In genomic region chr9:64587991-64588390, GRCm38 (mm10) we compare ENCODE assay signal across 26 mouse cellular contexts.
DNase-seq lines count a peak whose midpoint lies in the region; ATAC-seq and TF ChIP-seq lines count a peak whose summit lies in the region.
"Had no signal": no experiment of that assay in that cellular context is flagged by ENCODE, and none has a peak within 500 bp of the region (broad histone marks: within the 10 kb centered on the region; RNA-seq: fewer than 3 reads in every experiment).

No protein-coding gene starts in this region.

- no peak for ATAC-seq in liver, embryonic 14.5 days (ENCODE audit: insufficient read depth)
- ATAC-seq in inflammation-experienced regulatory T-cells, adult 6 months: no peak
- ATAC-seq: CD4-positive, CD25-positive, alpha-beta regulatory T cell, adult 4 months; forebrain, embryonic 16.5 days; intestine, embryonic 15.5 days had no signal

- TF ChIP-seq EP300 in liver, embryonic 14.5 days (IDR thresholded peaks at IDR 0.05; ENCODE audit: low read depth): no peak

- no peak overlapping the region for H3K4me3 ChIP-seq in liver, embryonic 14.5 days (ENCODE audit: insufficient read depth in 1 of 2, low read depth in 2 of 2, low read length in 2 of 2)
- H3K4me3 ChIP-seq: embryonic facial prominence, embryonic 13.5 days; erythroblast, embryonic 14.5 days; hindbrain, embryonic 10.5 days; hindbrain, embryonic 15.5 days; intestine, embryonic 15.5 days; layer of hippocampus, adult 2 months; limb, embryonic 13.5 days had no signal

- no peak overlapping the region for H3K9ac ChIP-seq in liver, embryonic 14.5 days (replicated peaks)
- H3K9ac ChIP-seq: embryonic facial prominence, embryonic 13.5 days; hindbrain, embryonic 15.5 days; intestine, embryonic 15.5 days; limb, embryonic 13.5 days had no signal

- H3K4me1 ChIP-seq in liver, embryonic 14.5 days (replicated peaks; ENCODE audit: control insufficient read depth in 2 of 2, insufficient read depth in 2 of 2, low read length in 1 of 2): peaks cover 38 to 49% of the 10 kb centered on the region in 2 experiments
- H3K4me1 ChIP-seq: embryonic facial prominence, embryonic 13.5 days; limb, embryonic 13.5 days had no signal

- 88% methylated on average over 7 of the region's 7 CpGs for WGBS in liver, embryonic 14.5 days (ENCODE audit: insufficient replicate concordance)

- DNase-seq in liver, embryonic 14.5 days (ENCODE audit: low read depth in 3 of 3, low spot score in 3 of 3): no peak
- no peak for DNase-seq in liver
- DNase-seq in cerebellum, adult 8-10 months: peak; percentile 57
- peak; percentile 66 to 70 for DNase-seq in cerebellum, postnatal 25 days
- no peak for DNase-seq in frontal cortex, postnatal 10 days (ENCODE audit: low spot score in 2 of 2)
- no peak for DNase-seq in embryo, embryonic 11 days
- DNase-seq: adrenal gland, postnatal 25 days; heart, postnatal 14 days; kidney, adult 2 months; kidney, postnatal 36 days; lung, adult 2 months; lung, postnatal 10 days; midbrain, embryonic 14.5 days; spleen, adult 18-20 months; thymus, postnatal 14 days had no signal

- TF ChIP-seq CTCF in liver, embryonic 14.5 days (IDR thresholded peaks at IDR 0.05; ENCODE audit: low read depth): no peak

- H3K27ac ChIP-seq in liver, embryonic 14.5 days: peak overlapping the region; percentile 50
- H3K27ac ChIP-seq: embryonic facial prominence, embryonic 13.5 days; hindbrain, embryonic 10.5 days; hindbrain, embryonic 15.5 days; intestine, embryonic 15.5 days; layer of hippocampus, adult 2 months; limb, embryonic 13.5 days; macrophage had no signal

- H3K27me3 ChIP-seq in liver, embryonic 14.5 days (ENCODE audit: control insufficient read depth, insufficient read depth, low read length): no peaks in the 10 kb centered on the region
- H3K27me3 ChIP-seq: embryonic facial prominence, embryonic 13.5 days; hindbrain, embryonic 15.5 days; intestine, embryonic 15.5 days; limb, embryonic 13.5 days had no signal

- no peaks in the 10 kb centered on the region for H3K9me3 ChIP-seq in liver, embryonic 14.5 days (ENCODE audit: control insufficient read depth, low read length)
- H3K9me3 ChIP-seq: embryonic facial prominence, embryonic 13.5 days; hindbrain, embryonic 10.5 days; hindbrain, embryonic 15.5 days; intestine, embryonic 15.5 days; limb, embryonic 13.5 days had no signal

- H3K36me3 ChIP-seq in liver, embryonic 14.5 days (replicated peaks; ENCODE audit: control insufficient read depth, insufficient read depth, low read depth): no peaks in the 10 kb centered on the region
- H3K36me3 ChIP-seq: embryonic facial prominence, embryonic 13.5 days; hindbrain, embryonic 10.5 days; hindbrain, embryonic 15.5 days; intestine, embryonic 15.5 days; limb, embryonic 13.5 days had no signal

- no peak overlapping the region for H3K4me2 ChIP-seq in liver, embryonic 14.5 days (ENCODE audit: low read depth)
- H3K4me2 ChIP-seq: embryonic facial prominence, embryonic 13.5 days; hindbrain, embryonic 15.5 days; intestine, embryonic 15.5 days; limb, embryonic 13.5 days had no signal

Comparison
In these comparisons a context has a peak if more than half of its experiments do, and no peak if none do; other contexts are left out.
1. DNase-seq: peak in cerebellum, adult 8-10 months (single experiment) and cerebellum, postnatal 25 days (2 of 2); none in liver, embryonic 14.5 days (0 of 3), liver (single experiment), frontal cortex, postnatal 10 days (0 of 2) and embryo, embryonic 11 days (single experiment).